Mouse (Mus musculus): ENCODE results near the gene Fggy. TPM values are rescaled to one million over a fixed set of nuclear protein-coding genes. Genes with fewer than 3 reads are reported as not detected.

Gene Fggy
- 10 to 100 TPM in 3 of 4 experiments, 1 to 10 TPM in 1; 8.5 to 16.5 (median 12.4) TPM for total RNA-seq (2022)

- peak; percentile 97 to 98 for DNase-seq (ENCODE audit: low spot score in 2 of 2)
These were observed at the start of gene Fggy for GRCm38 (mm10) chr4:95557333-95557956. Fggy (plus strand) TSS chr4:95557507.

DNA sequence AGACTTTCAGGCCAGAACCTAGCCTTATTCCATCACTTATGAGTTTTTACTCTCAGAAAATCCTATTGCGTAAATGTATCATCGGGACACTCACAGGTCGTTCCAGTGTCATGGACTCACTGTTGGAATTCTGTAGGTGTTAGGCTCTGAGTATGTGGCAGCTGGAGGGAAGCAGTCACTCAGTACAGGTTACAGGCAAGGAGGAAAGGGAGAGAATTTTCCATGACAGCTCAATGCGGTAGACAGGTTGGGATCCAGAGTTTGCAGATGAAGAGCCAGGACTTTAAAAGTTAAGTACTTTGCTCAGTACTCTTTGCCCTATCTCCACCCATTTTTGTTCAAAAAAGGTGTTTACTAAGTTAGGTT, 49.4 kb upstream of the Fggy start:
- no peak for DNase-seq (ENCODE audit: low spot score in 2 of 2)

DNA sequence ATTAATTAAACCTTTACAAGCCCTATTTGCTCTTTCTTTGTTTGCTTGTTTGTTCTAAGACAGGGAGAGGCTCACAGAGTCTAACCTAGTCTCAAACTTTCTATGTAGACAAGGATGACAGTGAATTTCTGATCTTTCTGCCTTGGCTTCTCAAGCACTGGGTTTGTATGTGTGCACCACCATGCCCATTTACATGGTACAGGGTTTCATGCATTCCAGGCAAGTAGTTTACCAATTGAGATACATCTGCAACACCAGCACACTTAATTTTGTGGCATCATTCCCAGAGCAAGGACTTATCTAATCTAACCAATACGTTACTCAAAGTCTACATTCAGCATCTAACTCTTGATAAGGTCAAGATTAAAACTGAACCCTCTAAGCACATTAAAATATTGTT, 38.9 kb upstream of the Fggy start:
- no peak for DNase-seq (ENCODE audit: low spot score in 2 of 2)

DNA sequence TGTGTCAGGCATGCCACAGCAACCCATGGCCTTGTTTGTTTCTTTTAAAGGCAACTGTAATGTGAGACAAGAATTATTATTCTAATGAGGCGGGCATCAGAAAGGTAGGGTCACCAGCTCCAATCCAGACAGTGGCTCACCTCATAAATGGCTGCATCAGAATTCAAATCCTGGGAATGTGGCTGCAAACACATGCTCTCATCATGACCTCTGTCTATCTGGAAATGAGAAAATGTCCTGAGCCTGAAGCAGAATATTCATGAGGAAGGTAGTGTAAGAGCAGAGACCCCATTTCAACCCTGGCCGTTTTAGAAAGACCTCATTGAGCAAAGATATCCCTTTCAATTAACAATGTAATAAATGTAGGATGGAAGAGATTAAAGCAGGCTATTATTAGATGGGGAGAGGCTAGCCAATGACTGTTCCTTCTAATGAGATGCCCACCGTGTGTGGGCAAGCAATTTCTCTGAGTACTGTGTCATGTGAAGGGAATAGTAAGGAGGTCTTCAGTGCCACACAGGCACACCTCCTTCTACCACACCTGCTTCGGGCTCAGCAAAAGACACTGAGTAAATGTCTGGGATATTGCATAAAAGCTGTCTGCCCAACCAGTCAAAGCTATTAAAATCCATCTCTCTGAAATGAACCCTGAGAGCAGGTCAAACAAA, 37.2 kb upstream of the Fggy start:
- no peak for DNase-seq (ENCODE audit: low spot score in 2 of 2)

- no peak for DNase-seq (ENCODE audit: low spot score in 2 of 2)
These were observed 36.7 kb upstream of the Fggy start for GRCm38 (mm10) chr4:95520643-95521032.

DNA sequence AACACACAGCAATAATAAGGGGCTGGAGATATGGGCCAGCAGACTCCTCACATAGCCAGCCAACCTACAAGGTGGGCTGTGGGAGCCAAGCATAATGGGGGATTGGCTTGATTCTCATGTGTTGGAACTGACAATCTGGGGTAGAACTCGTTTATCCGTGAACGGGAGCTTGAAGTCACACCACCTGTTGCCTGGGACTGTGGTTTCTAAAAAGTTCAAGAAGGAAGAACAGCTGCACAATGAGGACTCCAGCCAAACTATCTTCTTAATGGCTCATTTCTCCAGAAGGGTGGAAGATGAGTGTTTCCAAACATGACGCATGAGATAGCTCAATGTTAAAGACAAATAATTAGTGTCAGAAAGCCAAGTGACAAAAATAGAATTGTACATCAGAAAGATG, 30.7 kb upstream of the Fggy start:
- no peak for DNase-seq (ENCODE audit: low spot score in 2 of 2)

DNA sequence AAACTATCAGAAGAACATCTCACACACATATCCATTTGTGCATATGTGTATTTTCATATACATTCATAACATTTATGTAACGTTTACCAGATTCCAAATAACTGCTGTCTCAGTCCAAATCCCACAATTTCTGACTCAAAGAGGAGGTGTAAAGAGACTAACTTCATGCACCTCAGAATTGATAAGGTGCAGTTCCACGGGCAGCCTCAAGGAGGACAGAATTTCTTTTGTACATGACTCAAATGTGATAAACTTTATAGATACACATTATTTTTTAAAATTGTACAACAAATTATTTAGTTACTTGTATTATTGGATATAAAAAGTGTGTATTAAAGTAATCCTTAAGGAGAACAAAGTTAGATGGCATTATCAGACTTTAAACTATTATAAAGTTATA, 26.6 kb upstream of the Fggy start:
- DNase-seq (ENCODE audit: low spot score in 2 of 2) = no peak

- DNase-seq (ENCODE audit: low spot score in 2 of 2) = no peak
These were observed 23.4 kb upstream of the Fggy start for GRCm38 (mm10) chr4:95533946-95534345.

DNA sequence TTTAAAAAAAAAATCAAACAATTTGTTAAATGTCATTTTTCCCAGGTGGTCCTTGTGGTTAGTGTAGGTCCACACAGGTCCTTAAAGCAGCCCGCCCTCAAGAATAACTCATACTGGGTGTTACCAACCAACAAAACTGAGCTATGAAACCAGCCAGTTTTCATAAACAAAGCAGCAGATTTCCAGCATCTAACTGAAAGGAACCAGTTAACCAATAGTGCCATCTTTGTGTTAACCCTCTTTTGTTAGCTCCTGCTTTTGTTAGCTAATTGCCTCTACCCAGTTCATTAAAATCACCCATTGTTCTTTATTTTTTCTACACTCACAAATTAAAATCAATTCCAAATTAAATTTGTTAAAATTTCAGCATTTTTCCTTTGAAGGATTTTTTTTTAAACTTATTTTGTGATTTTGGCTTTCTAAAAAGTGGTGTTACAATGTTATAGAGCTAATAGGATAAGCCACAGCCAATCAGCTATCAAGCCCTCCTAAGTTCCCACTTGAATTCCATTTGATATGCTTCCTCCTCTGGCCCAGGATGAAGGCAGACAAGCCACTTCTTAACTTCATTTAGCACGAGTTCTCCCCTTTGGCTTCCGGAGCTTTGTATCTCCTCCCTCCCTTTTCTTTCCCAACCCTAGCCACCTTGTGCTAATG, 15.8 kb upstream of the Fggy start:
- DNase-seq (ENCODE audit: low spot score in 2 of 2) = no peak

DNA sequence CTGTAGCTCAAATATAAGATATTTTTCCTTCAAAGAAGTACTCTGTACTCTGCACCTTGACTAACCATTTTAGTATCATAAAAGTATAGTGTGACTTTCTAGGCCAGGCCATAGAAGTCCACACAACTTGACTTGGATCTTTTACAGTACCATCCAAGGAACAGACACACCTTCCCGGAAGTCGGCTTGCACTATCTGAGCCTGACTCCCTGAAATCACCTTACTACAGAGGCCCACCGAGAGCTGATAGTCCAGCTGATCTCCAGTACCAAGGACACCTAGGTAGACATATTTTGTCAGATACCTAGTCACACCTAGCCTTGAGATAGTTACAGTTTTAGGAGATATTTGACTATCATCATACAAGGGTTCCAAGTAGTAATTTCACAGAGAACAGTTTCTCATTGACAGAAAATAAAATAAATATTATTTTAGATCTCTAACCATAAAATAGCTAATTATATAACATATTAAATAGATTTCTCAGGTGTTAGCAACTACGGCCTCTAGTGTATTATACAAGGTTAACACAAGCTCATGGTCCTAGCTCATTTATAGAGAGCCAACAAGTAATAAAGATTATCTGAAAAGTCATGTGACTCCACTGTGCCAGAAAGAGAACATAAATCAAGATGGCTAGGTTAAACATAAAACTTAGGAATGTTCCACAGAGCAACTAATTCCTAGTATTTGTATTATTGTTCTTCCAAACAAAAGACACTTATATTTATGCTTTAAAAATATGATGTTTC, 15.1 kb upstream of the Fggy start:
- DNase-seq (ENCODE audit: low spot score in 2 of 2) = no peak

GRCm38 (mm10) chr4:95543529-95543928, 13.8 kb upstream of the Fggy start:
- DNase-seq (ENCODE audit: low spot score in 2 of 2) = no peak

GRCm38 (mm10) chr4:95556663-95557332, 509 bp upstream of the Fggy start:
- no peak for DNase-seq (ENCODE audit: low spot score in 2 of 2)

GRCm38 (mm10) chr4:95558271-95558888, 1.1 kb downstream of the Fggy start:
- DNase-seq (ENCODE audit: low spot score in 2 of 2) = no peak

GRCm38 (mm10) chr4:95571621-95572020, 14.3 kb downstream of the Fggy start:
- no peak for DNase-seq (ENCODE audit: low spot score in 2 of 2)

DNA sequence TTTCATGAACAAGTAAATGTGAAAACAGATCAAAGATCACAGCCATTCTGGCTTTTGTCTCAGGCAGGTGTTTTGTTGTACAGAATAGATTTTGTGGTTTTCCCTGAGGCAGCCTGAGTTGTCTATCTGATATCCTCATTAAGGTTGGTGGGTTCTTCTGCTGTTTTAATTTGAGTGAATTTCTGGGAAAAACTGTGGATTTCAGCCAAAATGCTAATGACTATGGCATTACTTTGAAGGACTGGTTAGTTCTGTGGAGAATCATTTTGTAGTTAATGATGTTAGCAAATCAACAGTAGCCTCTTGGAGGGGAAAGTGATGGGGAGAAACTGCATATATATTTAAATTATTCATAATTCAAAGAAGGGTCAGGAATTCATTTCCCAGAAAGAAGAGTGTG, 16.4 kb downstream of the Fggy start:
- DNase-seq (ENCODE audit: low spot score in 2 of 2) = no peak

- no peak for DNase-seq (ENCODE audit: low spot score in 2 of 2)
These were observed 18.2 kb downstream of the Fggy start for GRCm38 (mm10) chr4:95575411-95575911.

DNA sequence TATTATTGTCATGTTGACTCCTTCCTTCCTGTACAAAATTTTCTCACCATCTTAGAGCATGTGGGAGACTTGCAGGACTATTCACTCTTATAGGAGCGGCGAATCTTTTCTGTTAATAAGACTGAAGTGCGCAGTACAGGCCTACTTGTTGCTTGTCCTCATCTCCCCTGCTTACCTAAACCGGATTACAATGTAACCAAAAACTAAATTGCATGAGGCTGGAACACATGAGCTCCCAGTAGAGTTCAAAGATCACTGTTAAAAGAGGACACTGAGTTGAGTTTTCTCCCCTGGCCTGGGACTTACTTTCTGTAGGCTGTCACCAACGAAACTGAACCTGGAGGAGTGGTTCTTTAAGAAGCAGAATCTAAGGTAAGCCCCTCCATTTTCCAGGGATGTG, 21.9 kb downstream of the Fggy start:
- DNase-seq (ENCODE audit: low spot score in 2 of 2) = no peak

GRCm38 (mm10) chr4:95584107-95584762, 26.9 kb downstream of the Fggy start:
- no peak for DNase-seq (ENCODE audit: low spot score in 2 of 2)

- no peak for DNase-seq (ENCODE audit: low spot score in 2 of 2)
These were observed 29.1 kb downstream of the Fggy start for GRCm38 (mm10) chr4:95586274-95587001.
